Mouse (Mus musculus) liver, adult 2 months (tissue): Measurements from ENCODE around the gene Msh3.

Source experiments
- CTCF ChIP-seq: fragments of 200-500 bp; IDR thresholded peaks from 2 replicates; pipeline ENCODE4 v1.5.1; 2011; ENCODE audit warnings: low read depth, low read length, control low read depth
- POLR2A ChIP-seq: fragments of 200-500 bp; IDR thresholded peaks from 2 replicates; pipeline ENCODE4 v1.6.1; 2011; ENCODE audit warnings: low read length, control low read depth; ENCODE audit not compliant: insufficient read depth; ENCODE audit errors: extremely low read depth

DNA sequence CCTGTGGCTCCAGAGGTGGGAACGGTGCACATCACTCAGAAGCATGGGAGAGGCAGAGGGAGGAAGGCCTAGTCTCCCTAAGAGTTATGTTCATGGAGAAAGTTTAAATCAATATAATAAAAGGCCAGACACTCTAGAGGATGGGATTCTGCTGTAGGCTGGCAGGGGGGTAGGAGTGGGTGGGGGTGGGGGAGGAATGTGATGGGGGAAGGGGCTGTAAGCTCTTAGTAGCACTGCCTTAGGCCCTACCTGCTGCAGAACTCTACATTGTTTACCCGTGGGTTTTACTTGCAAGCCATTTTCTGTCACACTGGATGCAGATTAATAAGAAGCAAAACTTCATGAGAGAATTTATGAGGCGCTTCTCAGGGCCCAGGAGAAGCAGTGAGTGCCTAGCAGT lies 135.0 kb downstream of the Msh3 start:
- TF ChIP-seq CTCF (no peak), POLR2A (no peak)
